Mouse (Mus musculus) testis, adult 2 months (tissue): ENCODE data around the gene Drd4.

Source experiments
- CTCF ChIP-seq: fragments of 200-500 bp; IDR thresholded peaks from 2 replicates; pipeline ENCODE4 v1.5.1; 2012; ENCODE audit warnings: low read depth, mild to moderate bottlenecking, inconsistent platforms, low read length, moderate library complexity; ENCODE audit not compliant: control insufficient read depth, insufficient read depth, insufficient replicate concordance
- POLR2A ChIP-seq: fragments of 200-500 bp; IDR thresholded peaks from 2 replicates; pipeline ENCODE4 v1.6.1; 2012; ENCODE audit warnings: low read depth, mild to moderate bottlenecking, inconsistent platforms, low read length, moderate library complexity; ENCODE audit not compliant: control insufficient read depth

- no peak for TF ChIP-seq CTCF
- TF ChIP-seq POLR2A: no peak
These were observed 46.8 kb downstream of the Drd4 start, which contains the start of gene Eps8l2 for GRCm38 (mm10) chr7:141338576-141339131.
